Mouse (Mus musculus) T-helper 17 cell (primary cell): ENCODE results near the gene Ogg1.
"Not testable (repeated sequence)": the region's sequence is repeated elsewhere in the genome, so short reads cannot be mapped to it uniquely, and the experiment has no call there.

Experiments
- in situ Hi-C, 2 experiments: fragments of 300-600 bp; cut with MboI, MseI; formaldehyde crosslinking; loops; 1 replicate in 1 of 2; 2 replicates in 1 of 2; pipeline ENCODE4 v1.15.1; 2025; ENCODE audit warnings: high pct_unique_total_duplicates in 2 of 2

Ogg1 gene

GRCm38 (mm10) chr6:113330547-113330946 lies 3.8 kb downstream of the Ogg1 start:
- in situ Hi-C loops: no loop called here

- in situ Hi-C loops: no loop called here
These were observed 4.9 kb downstream of the Ogg1 start for GRCm38 (mm10) chr6:113331721-113332120.

GRCm38 (mm10) chr6:113332734-113333133 lies 6.0 kb downstream of the Ogg1 start:
- in situ Hi-C loops: not testable (repeated sequence)

GRCm38 (mm10) chr6:113333137-113333950 lies 6.6 kb downstream of the Ogg1 start:
- in situ Hi-C loops: no loop called here

- in situ Hi-C loops: no loop called here
These were observed 7.4 kb downstream of the Ogg1 start for GRCm38 (mm10) chr6:113334216-113334615.

- in situ Hi-C loops: no loop called here
These were observed 10.3 kb downstream of the Ogg1 start for GRCm38 (mm10) chr6:113336852-113337620.

GRCm38 (mm10) chr6:113341574-113341973 lies 14.8 kb downstream of the Ogg1 start:
- in situ Hi-C loops: no loop called here

GRCm38 (mm10) chr6:113342297-113342696 lies 15.5 kb downstream of the Ogg1 start:
- in situ Hi-C loops: no loop called here

GRCm38 (mm10) chr6:113343177-113344092 lies 16.7 kb downstream of the Ogg1 start, which contains the start of gene Camk1:
Gene Camk1, minus strand, starts transcription at chr6:113343984.
- in situ Hi-C loops: no loop called here

- in situ Hi-C loops: no loop called here
These were observed 17.5 kb downstream of the Ogg1 start for GRCm38 (mm10) chr6:113344321-113344720.

GRCm38 (mm10) chr6:113346897-113347296 lies 20.1 kb downstream of the Ogg1 start:
- in situ Hi-C loops: no loop called here

GRCm38 (mm10) chr6:113350538-113350937 lies 23.8 kb downstream of the Ogg1 start:
- in situ Hi-C loops: no loop called here

- in situ Hi-C loops: no loop called here
These were observed 24.4 kb downstream of the Ogg1 start for GRCm38 (mm10) chr6:113351161-113351560.

GRCm38 (mm10) chr6:113351653-113352052 lies 24.9 kb downstream of the Ogg1 start:
- in situ Hi-C loops: no loop called here

GRCm38 (mm10) chr6:113352820-113353219 lies 26.0 kb downstream of the Ogg1 start:
- in situ Hi-C loops: no loop called here

GRCm38 (mm10) chr6:113353696-113354095 lies 26.9 kb downstream of the Ogg1 start:
- in situ Hi-C loops: no loop called here

- in situ Hi-C loops: no loop called here
These were observed 34.7 kb downstream of the Ogg1 start for GRCm38 (mm10) chr6:113361476-113361875.

- in situ Hi-C loops: no loop called here
These were observed 35.5 kb downstream of the Ogg1 start for GRCm38 (mm10) chr6:113362241-113362640.

GRCm38 (mm10) chr6:113364518-113365135 lies 37.9 kb downstream of the Ogg1 start:
- in situ Hi-C loops: no loop called here

GRCm38 (mm10) chr6:113366639-113367038 lies 39.9 kb downstream of the Ogg1 start:
- in situ Hi-C loops: no loop called here

- in situ Hi-C loops: no loop called here
These were observed 40.8 kb downstream of the Ogg1 start for GRCm38 (mm10) chr6:113367574-113367973.
